Mouse (Mus musculus) v-Abl transformed pro-B cells (cell line): ENCODE measurements around the gene Ptms.

Experiments
- in situ Hi-C, 2 experiments: fragments of 400-800 bp; cut with MboI; formaldehyde crosslinking; loops; one replicate each; pipeline ENCODE4 v1.15.1; 2025; ENCODE audit not compliant: unreplicated experiment in 2 of 2

Gene Ptms

DNA sequence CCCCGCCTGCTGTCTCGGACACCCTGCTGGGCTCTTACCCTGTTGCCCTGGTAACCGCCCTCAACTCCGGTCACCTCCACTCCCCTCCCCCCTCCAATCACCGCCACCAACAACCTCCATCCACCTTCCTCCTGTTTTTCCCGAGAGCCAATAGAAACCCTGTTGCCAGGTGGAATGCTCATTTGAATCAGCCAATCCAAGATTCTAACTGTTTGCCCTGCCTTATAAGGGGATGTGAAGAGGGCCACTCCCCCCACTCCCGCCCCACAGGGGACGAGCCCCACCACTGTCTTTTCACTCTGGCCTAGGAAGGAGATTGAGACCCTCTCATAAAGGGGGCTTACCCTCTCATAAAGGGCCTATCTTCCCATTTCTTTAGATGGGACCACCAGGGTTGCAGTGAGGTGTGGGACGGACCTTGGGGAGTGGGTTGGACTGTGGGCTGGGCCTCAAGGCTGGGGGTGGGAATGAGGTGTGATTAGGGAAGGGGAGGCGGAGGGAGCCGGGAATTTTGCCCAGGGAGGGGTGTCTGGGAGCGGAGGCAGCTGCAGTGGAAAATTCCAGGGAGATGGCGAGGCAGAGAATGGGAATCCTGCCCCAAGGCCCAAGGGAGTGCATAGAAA is at the start of gene Ptms:
Gene Ptms, minus strand, starts transcription at position 409 of the 623 bp plus-strand sequence.
- in situ Hi-C loops: loop anchor here in 1 of 2 experiments (25.0 kb wide), 2 partner anchors 117 to 342 kb away; partner anchors contain the start of genes Acrbp and Ing4

DNA sequence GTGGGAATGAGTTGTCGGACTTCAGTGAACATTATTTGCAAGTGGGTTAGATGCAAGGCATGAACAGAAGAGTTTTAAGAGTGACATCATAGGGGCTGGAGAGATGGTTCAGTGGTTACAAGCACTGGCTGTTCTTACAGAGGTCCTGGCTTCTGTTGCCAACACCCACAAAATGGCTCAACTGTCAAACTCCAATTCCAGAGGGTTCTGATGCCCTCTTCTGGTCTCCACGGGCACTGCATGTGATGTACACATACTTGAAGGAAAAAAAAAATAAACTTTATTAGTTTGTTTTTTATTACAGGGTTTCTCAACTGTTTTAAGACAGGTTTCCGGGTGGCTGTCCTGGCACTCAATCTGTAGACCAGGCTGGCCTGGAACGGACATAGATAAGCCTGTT is 47.9 kb upstream of the Ptms start:
- in situ Hi-C loops: loop anchor here in 1 of 2 experiments (10.0 to 25.0 kb wide), 2 partner anchors 113 to 555 kb away; partner anchors contain the start of genes P3h3 and Pex5

- in situ Hi-C loops: loop anchor here in 1 of 2 experiments (10.0 to 25.0 kb wide), 2 partner anchors 112 to 554 kb away; partner anchors contain the start of genes P3h3 and Pex5
Observed at GRCm38 (mm10) chr6:124966466-124967118, 46.7 kb upstream of the Ptms start.

DNA sequence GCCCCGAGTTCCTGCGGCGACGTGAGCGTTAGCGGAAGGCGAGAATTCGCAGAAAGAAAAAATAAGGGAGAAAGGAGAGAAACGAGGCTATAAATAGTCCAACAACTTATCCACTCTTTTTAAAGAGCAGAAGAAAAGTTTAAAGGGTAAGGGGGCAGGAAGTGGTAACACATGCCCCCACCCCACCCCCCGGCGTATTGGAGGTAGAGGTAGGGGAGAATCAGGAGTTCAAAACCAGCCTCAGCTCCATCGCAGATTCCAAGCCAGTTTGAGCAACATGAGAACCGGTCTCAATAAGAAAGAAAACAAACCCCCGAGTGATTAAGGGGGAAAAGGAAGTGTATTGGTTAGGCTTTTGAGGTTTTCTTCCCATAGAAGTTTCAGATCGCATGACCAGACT is 45.8 kb upstream of the Ptms start:
- in situ Hi-C loops: loop anchor here in 1 of 2 experiments (10.0 to 25.0 kb wide), 2 partner anchors 111 to 553 kb away; partner anchors contain the start of genes P3h3 and Pex5

DNA sequence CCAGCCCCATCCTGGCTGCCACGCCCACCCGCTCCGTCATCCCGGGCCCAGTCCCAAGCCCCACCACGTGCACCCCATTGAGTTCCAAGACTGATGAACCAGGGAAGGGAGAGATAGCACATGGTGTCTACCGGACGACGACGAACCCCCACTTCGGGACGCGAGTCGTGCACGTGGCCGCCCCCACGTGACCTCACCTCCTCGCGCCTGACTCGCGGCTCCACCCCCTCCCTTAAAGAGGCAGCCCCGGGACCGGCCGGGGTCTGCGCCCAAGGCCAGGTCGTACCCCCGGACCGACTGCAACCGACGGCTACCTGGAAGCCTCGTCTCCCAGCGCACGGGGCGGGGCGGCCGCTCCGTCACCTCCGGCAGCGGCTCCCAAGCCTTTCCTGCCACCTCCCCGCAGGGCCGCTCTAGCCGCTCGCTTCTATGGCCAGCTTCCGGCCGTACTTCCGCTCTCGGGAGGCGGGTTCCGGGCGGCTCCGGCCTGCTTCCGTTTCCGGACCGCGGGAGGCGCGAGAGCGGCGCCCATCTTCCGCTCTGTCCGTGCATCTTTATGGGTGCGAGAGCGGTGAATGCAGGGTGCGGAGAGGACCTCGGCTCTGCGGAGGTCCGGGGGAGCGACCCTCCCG is 45.3 kb upstream of the Ptms start, which contains the start of gene Cops7a:
Gene Cops7a, minus strand, starts transcription at position 451 of the 632 bp plus-strand sequence.
- in situ Hi-C loops: loop anchor here in 1 of 2 experiments (10.0 to 25.0 kb wide), 2 partner anchors 110 to 553 kb away; partner anchors contain the start of genes P3h3 and Pex5

DNA sequence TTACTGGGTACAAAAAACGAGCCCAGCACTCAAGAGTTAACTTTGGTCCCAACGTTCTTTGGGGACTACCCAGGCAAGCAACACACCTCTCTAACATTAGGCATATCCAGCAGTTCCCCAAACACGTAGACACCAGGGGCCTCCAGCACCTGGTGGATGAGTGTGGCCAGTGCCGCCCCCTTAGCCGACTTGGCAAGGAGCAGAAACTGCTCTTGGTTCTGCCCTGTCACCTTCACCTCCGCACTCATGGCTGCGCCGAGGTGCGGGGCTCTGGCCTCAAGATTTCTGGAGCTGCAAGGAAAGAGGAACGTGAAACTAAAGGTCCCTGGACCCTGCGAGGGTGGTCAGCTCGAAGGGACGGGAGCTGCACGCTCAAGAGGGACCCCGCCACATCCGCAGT is 44.7 kb upstream of the Ptms start:
- in situ Hi-C loops: loop anchor here in 1 of 2 experiments (10.0 to 25.0 kb wide), 2 partner anchors 110 to 552 kb away; partner anchors contain the start of genes P3h3 and Pex5

DNA sequence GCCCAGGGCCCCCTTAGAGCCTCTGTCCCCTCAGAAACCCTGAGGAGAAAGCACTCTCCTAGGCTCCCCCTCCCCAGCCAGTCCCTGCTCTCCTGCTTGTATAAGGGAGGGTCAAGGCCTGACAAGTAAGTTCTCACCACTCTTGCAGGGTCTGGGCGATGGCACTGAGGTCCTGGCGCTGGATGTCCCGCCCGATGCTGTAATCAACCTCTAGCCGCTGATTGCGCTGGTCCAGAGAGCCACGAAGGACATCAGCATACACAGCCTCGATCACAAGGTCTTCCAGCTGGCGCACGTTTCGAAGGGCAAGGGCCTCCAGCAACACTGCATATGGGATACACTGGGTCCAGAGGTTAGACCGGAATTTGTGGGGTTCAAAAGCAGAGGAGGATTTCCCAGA is 41.1 kb upstream of the Ptms start:
- in situ Hi-C loops: loop anchor here in 1 of 2 experiments (10.0 to 25.0 kb wide), 2 partner anchors 106 to 549 kb away; partner anchors contain the start of genes P3h3 and Pex5

DNA sequence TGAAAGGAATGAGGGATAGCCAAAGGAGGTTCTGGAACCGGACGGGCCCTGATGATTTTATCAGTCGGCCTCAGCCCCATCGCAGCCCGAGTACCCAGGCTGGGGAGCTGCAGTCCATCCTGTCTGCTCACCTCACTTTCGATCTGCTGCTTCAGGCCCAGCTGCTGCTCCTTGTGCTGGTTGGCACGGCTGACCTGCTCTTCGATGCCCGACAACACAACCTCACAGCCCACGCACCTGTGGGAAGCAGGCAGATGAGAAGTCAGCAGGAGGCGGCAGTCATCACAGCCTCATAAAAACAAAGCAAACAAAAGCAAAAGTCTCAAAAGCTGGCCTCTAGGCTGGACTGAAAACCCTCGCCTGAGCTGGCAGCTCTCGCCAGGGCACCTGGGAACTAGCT is 40.1 kb upstream of the Ptms start:
- in situ Hi-C loops: loop anchor here in 1 of 2 experiments (10.0 to 25.0 kb wide), 2 partner anchors 105 to 548 kb away; partner anchors contain the start of genes P3h3 and Pex5

GRCm38 (mm10) chr6:124958127-124958526 is 38.2 kb upstream of the Ptms start:
- in situ Hi-C loops: loop anchor here in 1 of 2 experiments (25.0 kb wide), 1 partner anchor 546 kb away; the partner anchor contains the start of gene Pex5

DNA sequence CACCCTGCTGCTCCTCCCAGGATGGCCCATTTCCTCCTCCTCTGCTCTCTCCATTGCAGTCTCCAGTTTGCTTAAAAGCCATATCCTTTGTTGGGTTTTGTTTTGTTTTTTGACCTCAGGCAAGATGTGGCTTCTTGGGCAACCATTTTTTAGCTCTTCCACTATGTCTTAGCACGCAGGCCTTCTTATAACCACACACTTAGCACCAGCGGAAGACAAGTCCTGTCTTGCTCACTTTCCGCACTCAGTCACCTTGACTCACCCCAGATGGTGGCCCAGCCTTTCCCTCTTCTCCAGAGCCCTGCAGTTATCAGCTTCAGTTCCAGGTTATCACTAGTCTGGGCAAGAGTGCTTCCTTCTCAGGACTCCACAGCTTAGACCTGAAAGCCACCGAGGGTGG is 35.3 kb upstream of the Ptms start:
- in situ Hi-C loops: loop anchor here in 1 of 2 experiments (25.0 kb wide), 1 partner anchor 543 kb away; the partner anchor contains the start of gene Pex5

GRCm38 (mm10) chr6:124953991-124954715 is 34.2 kb upstream of the Ptms start:
- in situ Hi-C loops: loop anchor here in 1 of 2 experiments (25.0 kb wide), 1 partner anchor 542 kb away; the partner anchor contains the start of gene Pex5

- in situ Hi-C loops: no loop called here
Observed at GRCm38 (mm10) chr6:124943526-124943925, 23.6 kb upstream of the Ptms start.

- in situ Hi-C loops: no loop called here
Observed at GRCm38 (mm10) chr6:124941679-124942078, 21.8 kb upstream of the Ptms start.

DNA sequence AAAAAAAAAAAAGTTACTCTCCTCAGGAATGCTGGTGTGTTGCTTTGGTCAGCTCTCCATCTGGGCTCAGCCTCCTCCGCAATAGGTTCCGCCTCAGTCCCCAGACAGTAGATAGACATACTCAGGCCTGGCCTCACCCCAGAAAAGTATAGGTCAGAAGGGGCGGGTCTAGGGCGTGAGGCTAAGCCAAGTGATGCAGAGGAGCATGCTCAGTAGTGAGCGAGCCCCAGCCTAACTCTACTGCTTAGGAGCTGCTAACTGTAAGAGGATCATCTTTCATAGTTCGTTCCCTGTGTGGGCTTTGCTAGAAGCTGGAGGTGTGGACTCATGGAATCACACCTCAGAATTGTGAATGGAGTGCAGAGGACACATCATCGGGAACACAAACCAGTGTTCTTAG is 18.7 kb upstream of the Ptms start:
- in situ Hi-C loops: no loop called here

DNA sequence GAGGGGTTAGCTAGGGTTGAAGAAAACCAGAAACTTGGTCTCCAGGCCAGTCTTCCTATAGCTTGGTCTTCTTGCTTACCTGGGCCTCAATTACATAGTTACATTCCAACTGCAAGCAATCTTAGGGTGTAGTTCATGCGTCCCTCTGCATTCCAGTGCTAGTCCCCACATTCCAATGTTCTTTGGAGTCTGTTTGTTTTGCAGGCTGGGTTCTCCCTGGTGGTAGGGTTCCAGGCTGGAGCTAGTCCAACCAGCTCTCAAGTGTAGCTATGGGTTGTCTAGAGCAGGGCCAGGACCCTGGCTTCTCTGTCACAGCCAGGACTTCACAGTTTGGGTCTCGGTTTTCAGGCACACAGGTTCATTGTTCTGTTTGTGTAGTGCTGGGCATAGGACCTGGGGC is 17.6 kb upstream of the Ptms start:
- in situ Hi-C loops: no loop called here

- in situ Hi-C loops: no loop called here
Observed at GRCm38 (mm10) chr6:124936681-124937080, 16.8 kb upstream of the Ptms start.

DNA sequence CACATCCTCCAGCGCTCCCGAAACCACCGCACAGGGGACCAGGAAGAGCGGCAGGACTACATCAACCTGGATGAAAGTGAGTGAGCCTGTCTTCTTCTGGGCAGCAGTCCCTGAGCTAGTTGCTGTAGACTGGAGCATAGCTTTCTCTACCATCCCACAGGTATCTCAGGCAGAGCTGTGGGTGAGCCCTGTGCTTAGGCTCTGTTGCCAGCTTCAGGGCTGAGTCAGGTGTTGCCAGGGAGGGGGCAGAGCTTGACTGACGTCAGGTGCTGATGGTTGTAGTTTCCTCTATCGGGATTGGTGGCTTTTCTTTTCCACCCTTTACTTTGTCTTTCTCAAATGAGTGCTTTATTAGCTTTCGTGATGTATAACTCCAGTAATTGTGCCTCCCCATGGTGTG is 14.8 kb upstream of the Ptms start:
- in situ Hi-C loops: no loop called here

GRCm38 (mm10) chr6:124933127-124933526 is 13.2 kb upstream of the Ptms start:
- in situ Hi-C loops: no loop called here

DNA sequence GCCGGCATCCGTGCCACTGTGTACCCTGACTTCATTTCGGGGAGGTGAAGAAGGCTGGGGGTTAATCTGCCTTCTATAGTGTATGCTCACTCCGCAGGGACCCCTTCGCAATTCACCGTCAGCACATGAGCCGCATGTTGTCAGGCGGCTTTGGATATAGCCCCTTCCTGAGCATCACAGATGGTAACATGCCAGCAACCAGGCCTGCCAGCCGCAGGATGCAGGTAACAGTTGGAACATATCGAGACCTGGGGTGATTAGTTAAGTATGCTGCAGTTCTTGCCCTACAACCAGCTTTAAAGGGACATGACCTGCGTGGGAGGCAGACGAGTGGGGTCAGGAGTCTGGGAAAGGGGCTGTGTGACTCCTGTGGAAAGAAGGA is 12.4 kb upstream of the Ptms start:
- in situ Hi-C loops: no loop called here
